Mouse (Mus musculus) hindbrain, embryonic 14.5 days (tissue): ENCODE measurements around the gene Atg16l2. TPM values are rescaled to one million over a fixed set of nuclear protein-coding genes. Genes with fewer than 3 reads are reported as not detected.

Experiments used
- ATAC-seq: fragments of 200-750 bp; cut with Nextera tagmentation; 2 replicates; pipeline ENCODE4 v1.8.0; 2017; ENCODE audit warnings: moderate number of reproducible peaks, mild to moderate bottlenecking, moderate TSS enrichment, moderate library complexity; ENCODE audit not compliant: low FRiP score
- DNase-seq: peaks from one replicate; pipeline ENCODE4 v3.0.0-alpha.2; 2015; ENCODE audit warnings: low spot score
- H3K27ac ChIP-seq: fragments of 300-500 bp; sonication (generic); 2 replicates; pipeline ENCODE4 v1.5.1; 2014; ENCODE audit warnings: mild to moderate bottlenecking, moderate library complexity
- H3K27me3 ChIP-seq: fragments of 300-500 bp; sonication (generic); 2 replicates; pipeline ENCODE4 v1.6.1; 2014; ENCODE audit warnings: mild to moderate bottlenecking, low read length, mixed read lengths; ENCODE audit not compliant: control insufficient read depth, insufficient read depth
- H3K36me3 ChIP-seq: fragments of 300-500 bp; sonication (generic); replicated peaks from 2 replicates; pipeline ENCODE4 v1.6.1; 2014; ENCODE audit not compliant: control insufficient read depth, insufficient read depth
- H3K4me1 ChIP-seq: fragments of 300-500 bp; sonication (generic); replicated peaks from 2 replicates; pipeline ENCODE4 v1.6.1; 2014; ENCODE audit warnings: antibody characterized with exemption, low read length, mixed read lengths; ENCODE audit not compliant: control insufficient read depth, insufficient read depth
- H3K4me2 ChIP-seq: fragments of 300-500 bp; sonication (generic); replicated peaks from 2 replicates; pipeline ENCODE4 v1.6.1; 2014; ENCODE audit warnings: mild to moderate bottlenecking, moderate library complexity
- H3K4me3 ChIP-seq: fragments of 300-500 bp; sonication (generic); replicated peaks from 2 replicates; pipeline ENCODE4 v1.5.1; 2014; ENCODE audit warnings: mild to moderate bottlenecking, low read length
- H3K9ac ChIP-seq: fragments of 300-500 bp; sonication (generic); 2 replicates; pipeline ENCODE4 v1.6.1; 2014
- H3K9me3 ChIP-seq: fragments of 300-500 bp; sonication (generic); 2 replicates; pipeline ENCODE4 v1.6.1; 2016; ENCODE audit warnings: low read length; ENCODE audit not compliant: control insufficient read depth
- WGBS: fragments of 180-500 bp; shearing (Covaris S2); extraction: QIAGEN DNeasy Blood & Tissue Kit; methylation state at CpG from one replicate; pipeline ENCODE4 v1.1.7; 2014; 5-methylcytosine and 5-hydroxymethylcytosine counted together
- polyA plus RNA-seq: library from polyadenylated mRNA; unstranded; fragments of >200 nt; fragmentation: Nextera tagmentation; extraction: Ambion mirVana; gene quantifications from 2 replicates; pipeline ENCODE4 v1.2.1, GENCODE M21; 2014

Atg16l2 gene
- polyA plus RNA-seq, 1 experiment from 2014 or later: 19.3 TPM

GRCm38 (mm10) chr7:101316591-101317001 is 14.5 kb upstream of the Atg16l2 start:
- 0 out of 2 replicates have a peak, but pooled peaks cover 3% of the 10 kb centered on the region for H3K27me3 ChIP-seq
- no peaks in the 10 kb centered on the region for H3K9me3 ChIP-seq
- DNase-seq (no peak), ATAC-seq (no peak)
- H3K36me3 ChIP-seq: no peaks in the 10 kb centered on the region
- WGBS: 72% methylated on average over 6 of the region's 6 CpGs
- H3K4me3 ChIP-seq: no peak overlapping the region
- 0 out of 2 replicates have a peak, but pooled peaks cover 2% of the 10 kb centered on the region for H3K4me1 ChIP-seq
- no peak overlapping the region for H3K4me2 ChIP-seq
- H3K9ac ChIP-seq: no peak overlapping the region
- no peak overlapping the region for H3K27ac ChIP-seq

- Histone ChIP-seq H3K36me3 (no peaks in the 10 kb centered on the region), H3K4me2 (no peak overlapping the region), H3K9ac (no peak overlapping the region), H3K9me3 (no peaks in the 10 kb centered on the region), H3K4me1 (no peaks in the 10 kb centered on the region), H3K27ac (no peak overlapping the region), H3K4me3 (no peak overlapping the region), H3K27me3 (0 out of 2 replicates have a peak, but pooled peaks cover 3% of the 10 kb centered on the region)
- DNase-seq (no peak), ATAC-seq (no peak)
These were observed 13.6 kb upstream of the Atg16l2 start for GRCm38 (mm10) chr7:101315699-101316098.

DNA sequence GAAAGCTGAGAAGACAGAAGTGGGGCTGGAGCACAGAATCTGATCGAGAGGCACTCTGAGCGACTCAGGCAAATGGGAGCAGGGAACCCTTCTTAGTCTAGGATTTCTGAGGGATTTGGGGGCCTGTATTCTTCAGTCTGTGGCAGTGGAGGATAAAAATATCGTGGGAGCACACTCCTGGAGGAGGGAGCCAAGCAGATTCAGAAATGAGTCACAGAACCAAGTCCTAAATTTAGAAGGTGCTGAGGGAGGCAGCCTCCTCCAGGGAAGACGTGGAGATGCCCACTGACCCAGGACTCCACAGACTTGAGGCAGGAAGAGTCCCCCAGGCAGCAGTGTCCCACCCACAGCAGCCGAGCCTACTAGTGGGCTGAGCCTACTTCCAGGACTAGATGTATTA is 12.3 kb upstream of the Atg16l2 start:
- Histone ChIP-seq H3K36me3 (no peaks in the 10 kb centered on the region), H3K4me1 (0 out of 2 replicates have a peak, but pooled peaks cover 2% of the 10 kb centered on the region), H3K4me3 (no peak overlapping the region), H3K27ac (no peak overlapping the region), H3K9me3 (no peaks in the 10 kb centered on the region), H3K4me2 (no peak overlapping the region), H3K27me3 (no peaks in the 10 kb centered on the region), H3K9ac (no peak overlapping the region)
- 70% methylated on average over 5 of the region's 5 CpGs for WGBS
- no peak for DNase-seq
- no peak for ATAC-seq

DNA sequence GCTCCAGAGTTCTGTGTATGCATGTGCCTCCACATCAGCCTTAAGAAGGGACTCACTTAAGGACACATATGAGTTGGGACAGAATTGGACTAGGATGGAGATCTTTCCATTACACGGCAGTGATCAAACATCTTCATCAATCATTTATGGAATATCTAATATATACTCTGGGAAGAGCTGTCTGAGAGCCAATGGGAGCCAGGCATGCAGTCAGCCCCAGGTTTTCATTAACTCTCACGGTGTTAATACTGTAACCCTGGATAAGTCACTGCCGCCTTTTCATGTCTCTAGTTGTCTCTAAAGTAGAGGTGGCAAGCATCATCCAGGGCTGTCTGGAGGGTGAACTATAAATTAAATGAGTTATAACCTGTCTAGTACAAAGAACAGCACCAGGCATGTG is 11.0 kb upstream of the Atg16l2 start:
- Histone ChIP-seq H3K36me3 (no peaks in the 10 kb centered on the region), H3K4me2 (no peak overlapping the region), H3K9me3 (no peaks in the 10 kb centered on the region), H3K9ac (no peak overlapping the region), H3K4me1 (0 out of 2 replicates have a peak, but pooled peaks cover 2% of the 10 kb centered on the region), H3K27me3 (no peaks in the 10 kb centered on the region), H3K4me3 (no peak overlapping the region), H3K27ac (no peak overlapping the region)
- WGBS: 75% methylated on average over 3 of the region's 3 CpGs
- ATAC-seq (no peak), DNase-seq (no peak)

- Histone ChIP-seq H3K9ac (no peak overlapping the region), H3K27ac (peak overlapping the region; percentile 9; the same call in 1 of the 2 replicates), H3K4me3 (peak overlapping the region; percentile 46; the same call in 1 of the 2 replicates), H3K27me3 (no peaks in the 10 kb centered on the region), H3K4me2 (peak overlapping the region; percentile 51), H3K4me1 (0 out of 2 replicates have a peak, but pooled peaks cover 2% of the 10 kb centered on the region), H3K36me3 (no peaks in the 10 kb centered on the region), H3K9me3 (no peaks in the 10 kb centered on the region)
- no peak for DNase-seq
- 51% methylated on average over 2 of the region's 2 CpGs for WGBS
- no peak for ATAC-seq
These were observed 9.0 kb upstream of the Atg16l2 start for GRCm38 (mm10) chr7:101311061-101311460.

DNA sequence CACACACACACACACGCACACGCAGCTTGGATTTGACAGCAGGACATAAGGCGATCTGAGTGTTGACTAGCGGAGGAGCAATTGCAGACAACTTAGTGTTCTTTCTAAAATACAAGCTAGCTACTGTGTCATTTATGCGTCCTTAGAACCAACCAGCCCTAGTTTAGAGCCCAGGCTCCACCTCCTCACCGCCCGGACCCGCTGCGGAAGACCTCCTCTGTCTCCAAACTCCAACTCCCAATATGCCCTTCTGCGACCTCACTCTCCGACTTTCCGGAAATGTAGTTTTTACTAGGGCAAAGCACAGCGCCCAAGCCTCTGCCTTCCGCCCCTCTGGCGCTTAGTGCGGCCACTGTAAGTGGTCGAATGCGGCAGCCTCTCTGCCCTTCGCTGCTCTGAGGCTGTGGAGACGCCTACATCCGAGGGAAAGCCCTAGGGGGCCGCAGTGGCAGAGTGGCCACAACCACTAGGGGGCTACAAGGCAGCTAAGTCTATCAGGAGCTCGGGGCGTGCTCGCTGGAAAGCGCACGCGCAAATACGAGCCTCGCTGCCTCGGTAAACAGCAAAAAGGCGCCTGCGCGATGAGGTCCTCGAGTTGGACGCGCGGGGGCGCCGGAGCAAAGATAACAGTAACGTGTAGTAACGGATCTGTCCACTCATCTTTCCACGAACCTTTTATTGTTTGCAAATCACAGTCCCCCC is 8.4 kb upstream of the Atg16l2 start:
- Histone ChIP-seq H3K9me3 (no peaks in the 10 kb centered on the region), H3K9ac (peak overlapping the region; percentile 54), H3K36me3 (no peaks in the 10 kb centered on the region), H3K4me3 (peak overlapping the region; percentile 46), H3K4me1 (0 out of 2 replicates have a peak, but pooled peaks cover 2% of the 10 kb centered on the region), H3K4me2 (peak overlapping the region; percentile 51), H3K27ac (peak overlapping the region; percentile 75), H3K27me3 (no peaks in the 10 kb centered on the region)
- ATAC-seq (peak; percentile 94), DNase-seq (peak; percentile 98)
- 1% methylated on average over 43 of the region's 43 CpGs for WGBS

GRCm38 (mm10) chr7:101309985-101310326 is 7.9 kb upstream of the Atg16l2 start:
- ATAC-seq (no peak), DNase-seq (no peak)
- H3K4me2 ChIP-seq: peak overlapping the region; percentile 51
- H3K36me3 ChIP-seq: no peaks in the 10 kb centered on the region
- H3K27me3 ChIP-seq: no peaks in the 10 kb centered on the region
- peak overlapping the region; percentile 46 for H3K4me3 ChIP-seq
- H3K27ac ChIP-seq: peak overlapping the region; percentile 75; the same call in 1 of the 2 replicates
- peak overlapping the region; percentile 54; the same call in 1 of the 2 replicates for H3K9ac ChIP-seq
- WGBS: 41% methylated on average over 5 of the region's 5 CpGs
- H3K4me1 ChIP-seq: 0 out of 2 replicates have a peak, but pooled peaks cover 2% of the 10 kb centered on the region
- no peaks in the 10 kb centered on the region for H3K9me3 ChIP-seq

DNA sequence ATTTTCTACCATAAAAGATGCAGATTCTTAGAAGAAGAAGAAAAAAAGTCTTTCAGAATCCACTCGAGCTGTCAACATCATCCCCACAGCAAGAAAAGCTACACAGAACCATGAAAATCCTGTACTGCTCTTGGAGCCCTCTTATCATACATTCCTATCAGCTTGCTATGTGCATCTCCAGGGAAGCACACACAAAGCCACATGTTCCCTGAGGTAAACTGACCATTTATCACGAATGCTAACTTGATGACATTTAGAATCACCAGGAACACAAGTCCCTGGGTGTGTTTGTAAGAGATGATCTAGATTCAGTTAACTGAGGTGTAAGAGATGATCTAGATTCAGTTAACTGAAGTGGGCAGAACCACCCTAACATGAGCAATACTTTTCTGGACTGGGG is 4.8 kb upstream of the Atg16l2 start:
- Histone ChIP-seq H3K4me3 (no peak overlapping the region), H3K4me2 (no peak overlapping the region), H3K36me3 (no peaks in the 10 kb centered on the region), H3K9ac (no peak overlapping the region), H3K9me3 (no peaks in the 10 kb centered on the region), H3K27me3 (no peaks in the 10 kb centered on the region), H3K27ac (no peak overlapping the region), H3K4me1 (peaks cover 9% of the 10 kb centered on the region; the same call in 1 of the 2 replicates)
- DNase-seq (no peak), ATAC-seq (no peak)
- WGBS: 55% methylated on average over 2 of the region's 2 CpGs

DNA sequence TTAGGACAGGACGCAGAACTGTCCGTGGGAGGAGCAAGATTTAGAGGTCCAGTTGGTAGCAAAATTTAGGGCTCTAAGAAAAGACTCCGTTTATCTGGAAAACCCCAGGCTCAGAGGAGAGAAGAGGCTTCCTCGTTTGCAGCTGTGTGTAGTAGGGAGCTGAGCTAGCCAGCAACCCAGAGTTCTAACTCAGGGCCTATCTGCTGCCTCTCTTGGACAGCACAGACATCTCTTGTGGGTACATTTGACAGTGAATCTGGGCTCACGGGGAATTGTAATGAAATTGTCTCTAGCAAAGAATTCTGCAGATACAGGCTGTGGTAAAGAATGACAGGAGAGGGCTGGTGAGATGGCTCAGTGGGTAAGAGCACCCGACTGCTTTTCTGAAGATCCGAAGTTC is 640 bp upstream of the Atg16l2 start:
- Histone ChIP-seq H3K9ac (peak overlapping the region; percentile 69), H3K9me3 (no peaks in the 10 kb centered on the region), H3K4me3 (peak overlapping the region; percentile 68), H3K36me3 (no peaks in the 10 kb centered on the region), H3K27me3 (0 out of 2 replicates have a peak, but pooled peaks cover 4% of the 10 kb centered on the region), H3K4me1 (peaks cover 6% of the 10 kb centered on the region; the same call in 1 of the 2 replicates), H3K27ac (peak overlapping the region; percentile 7; the same call in 1 of the 2 replicates), H3K4me2 (peak overlapping the region; percentile 81)
- ATAC-seq (no peak), DNase-seq (no peak)
- 33% methylated on average over 7 of the region's 7 CpGs for WGBS
